Mouse (Mus musculus) C2C12 (cell line): Measurements from ENCODE around the gene Tenm2. TPM values are rescaled to one million over a fixed set of nuclear protein-coding genes. Genes with fewer than 3 reads are reported as not detected.

ENCODE experiments used
- H3K27me3 ChIP-seq: one replicate; pipeline ENCODE4 v1.6.1; 2011; ENCODE audit not compliant: control insufficient read depth, insufficient read depth, insufficient read length
- H3K36me3 ChIP-seq: one replicate; pipeline ENCODE4 v1.6.1; 2011; ENCODE audit not compliant: control insufficient read depth, insufficient read depth
- H3K4me3 ChIP-seq: one replicate; pipeline ENCODE4 v1.5.1; 2011; ENCODE audit warnings: mild to moderate bottlenecking, control low read depth; ENCODE audit not compliant: poor library complexity, insufficient read depth, severe bottlenecking
- H3K79me2 ChIP-seq: one replicate; pipeline ENCODE4 v1.6.1; 2011; ENCODE audit not compliant: control insufficient read depth, insufficient read depth
- H3K79me3 ChIP-seq: one replicate; pipeline ENCODE4 v1.6.1; 2011; ENCODE audit warnings: low read depth, control low read depth
- H3ac ChIP-seq: one replicate; pipeline ENCODE3; 2011; ENCODE audit warnings: low read depth; ENCODE audit not compliant: control insufficient read depth, insufficient read length
- CEBPB ChIP-seq: IDR thresholded peaks from one replicate; pipeline ENCODE4 v1.6.1; 2011; ENCODE audit warnings: low read depth, mild to moderate bottlenecking, control low read depth, moderate library complexity
- CTCF ChIP-seq: IDR thresholded peaks from one replicate; pipeline ENCODE4 v1.5.1; 2011; ENCODE audit not compliant: control insufficient read depth, insufficient read depth, insufficient read length
- FOSL1 ChIP-seq: IDR thresholded peaks from one replicate; pipeline ENCODE4 v1.8.0; 2011; ENCODE audit warnings: mild to moderate bottlenecking, low read length; ENCODE audit not compliant: poor library complexity, insufficient read depth, severe bottlenecking
- MAX ChIP-seq: IDR thresholded peaks from one replicate; pipeline ENCODE4 v1.6.1; 2011; ENCODE audit warnings: mild to moderate bottlenecking, control low read depth
- MYOD1 ChIP-seq: IDR thresholded peaks from one replicate; pipeline ENCODE4 v1.6.1; 2011; ENCODE audit warnings: low read depth; ENCODE audit not compliant: control insufficient read depth, insufficient read length
- MYOG ChIP-seq: IDR thresholded peaks from one replicate; pipeline ENCODE4 v1.6.1; 2011; ENCODE audit not compliant: control insufficient read depth, insufficient read length; ENCODE audit errors: extremely low read depth
- USF1 ChIP-seq: IDR thresholded peaks from one replicate; pipeline ENCODE4 v1.6.1; 2011; ENCODE audit warnings: low read depth, mild to moderate bottlenecking, control low read depth, moderate library complexity
- polyA plus RNA-seq: library from polyadenylated mRNA; unstranded; fragments of >200 nt; fragmentation: generic; extraction: Trizol; gene quantifications from one replicate; pipeline ENCODE4 v1.2.1, GENCODE M21; 2012; ENCODE audit warnings: missing spikeins

The Tenm2 gene
- polyA plus RNA-seq, 1 experiment = not detected

- H3K4me3 ChIP-seq = no peak overlapping the region
- no peak for TF ChIP-seq MYOD1
- no peak for TF ChIP-seq FOSL1
- no peak for TF ChIP-seq CTCF
- no peak for TF ChIP-seq CEBPB
- TF ChIP-seq MYOG = no peak
- no peak for TF ChIP-seq USF1
- no peak for TF ChIP-seq MAX
- H3K27me3 ChIP-seq = no peaks in the 10 kb centered on the region
- H3ac ChIP-seq = no peak overlapping the region
- H3K79me2 ChIP-seq = no peaks in the 10 kb centered on the region
- no peaks in the 10 kb centered on the region for H3K79me3 ChIP-seq
- no peaks in the 10 kb centered on the region for H3K36me3 ChIP-seq
Measured at GRCm38 (mm10) chr11:36341799-36342198, 894.0 kb downstream of the Tenm2 start.

- no peaks in the 10 kb centered on the region for H3K79me2 ChIP-seq
- TF ChIP-seq CTCF (no peak), MAX (no peak), CEBPB (no peak), MYOG (no peak), USF1 (no peak), MYOD1 (no peak), FOSL1 (no peak)
- no peak overlapping the region for H3ac ChIP-seq
- no peak overlapping the region for H3K4me3 ChIP-seq
- H3K27me3 ChIP-seq = no peaks in the 10 kb centered on the region
- H3K36me3 ChIP-seq = no peaks in the 10 kb centered on the region
- no peaks in the 10 kb centered on the region for H3K79me3 ChIP-seq
Measured at GRCm38 (mm10) chr11:36338424-36338823, 897.3 kb downstream of the Tenm2 start.

DNA sequence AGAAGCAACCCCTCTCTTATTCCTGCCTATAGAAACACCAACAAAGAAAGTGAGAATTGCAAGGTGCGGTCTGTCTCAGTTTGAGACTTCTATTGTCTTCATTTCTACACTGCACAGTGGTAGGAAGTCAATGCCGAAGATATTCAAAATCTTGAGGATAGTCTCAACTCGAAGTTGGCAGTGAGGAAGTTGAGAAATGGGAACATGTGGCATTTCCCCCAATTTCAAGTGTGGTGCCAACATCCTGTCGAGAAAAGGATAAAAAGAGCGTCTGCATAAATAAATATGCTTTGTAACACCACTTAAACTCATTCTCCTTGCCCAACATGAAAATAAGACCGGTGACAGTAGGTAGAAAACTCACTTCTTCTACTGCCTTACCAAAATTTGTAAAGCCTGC, 898.7 kb downstream of the Tenm2 start:
- no peaks in the 10 kb centered on the region for H3K36me3 ChIP-seq
- no peaks in the 10 kb centered on the region for H3K79me2 ChIP-seq
- no peak overlapping the region for H3ac ChIP-seq
- no peak overlapping the region for H3K4me3 ChIP-seq
- no peaks in the 10 kb centered on the region for H3K79me3 ChIP-seq
- TF ChIP-seq FOSL1 = no peak
- no peak for TF ChIP-seq USF1
- no peak for TF ChIP-seq MAX
- no peak for TF ChIP-seq CEBPB
- no peak for TF ChIP-seq MYOD1
- no peak for TF ChIP-seq CTCF
- no peak for TF ChIP-seq MYOG
- no peaks in the 10 kb centered on the region for H3K27me3 ChIP-seq

- H3K79me2 ChIP-seq = no peaks in the 10 kb centered on the region
- H3K4me3 ChIP-seq = no peak overlapping the region
- H3K36me3 ChIP-seq = no peaks in the 10 kb centered on the region
- H3ac ChIP-seq = no peak overlapping the region
- TF ChIP-seq USF1 (no peak), MYOG (no peak), CTCF (no peak), FOSL1 (no peak), CEBPB (no peak), MYOD1 (no peak), MAX (no peak)
- no peaks in the 10 kb centered on the region for H3K27me3 ChIP-seq
- H3K79me3 ChIP-seq = no peaks in the 10 kb centered on the region
Measured at GRCm38 (mm10) chr11:36335147-36335546, 900.6 kb downstream of the Tenm2 start.

DNA sequence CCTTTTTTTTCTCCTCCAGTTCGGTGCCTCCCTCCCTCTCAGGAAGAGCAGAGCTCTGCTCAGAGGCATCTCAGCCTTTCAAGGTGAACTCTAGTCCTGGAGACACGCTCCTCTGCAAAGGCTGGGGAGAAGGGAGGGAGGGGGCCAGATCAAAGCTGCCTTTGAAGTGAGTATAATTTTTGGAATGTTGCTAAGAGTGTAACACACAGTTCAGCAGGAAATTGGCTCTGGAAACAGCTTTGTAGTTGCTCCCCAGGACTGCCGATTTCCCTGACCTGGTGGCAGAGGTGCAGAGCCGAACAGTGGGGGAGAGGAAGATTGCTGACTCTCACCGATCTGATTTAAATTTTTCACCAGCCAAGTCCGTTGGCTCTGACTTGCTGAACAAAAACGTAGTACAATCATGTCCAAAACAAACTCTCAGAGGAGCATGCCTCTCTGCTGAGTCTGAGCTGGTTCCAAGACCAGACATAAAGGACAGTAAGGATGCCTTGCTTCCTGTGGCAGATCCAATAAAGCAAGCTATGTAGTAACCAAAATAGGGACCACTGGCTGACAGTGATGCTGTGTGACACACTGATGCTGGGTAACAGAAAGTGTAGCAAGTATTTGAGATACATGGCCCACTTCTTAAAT, 901.5 kb downstream of the Tenm2 start:
- Histone ChIP-seq H3K36me3 (no peaks in the 10 kb centered on the region), H3K4me3 (no peak overlapping the region), H3K79me2 (no peaks in the 10 kb centered on the region), H3ac (no peak overlapping the region), H3K27me3 (no peaks in the 10 kb centered on the region), H3K79me3 (no peaks in the 10 kb centered on the region)
- TF ChIP-seq MYOG (no peak), USF1 (no peak), FOSL1 (no peak), CTCF (no peak), CEBPB (no peak), MYOD1 (no peak), MAX (no peak)

- no peak overlapping the region for H3ac ChIP-seq
- H3K36me3 ChIP-seq = no peaks in the 10 kb centered on the region
- H3K4me3 ChIP-seq = no peak overlapping the region
- H3K79me2 ChIP-seq = no peaks in the 10 kb centered on the region
- no peaks in the 10 kb centered on the region for H3K27me3 ChIP-seq
- H3K79me3 ChIP-seq = no peaks in the 10 kb centered on the region
- no peak for TF ChIP-seq MYOG
- no peak for TF ChIP-seq CTCF
- no peak for TF ChIP-seq CEBPB
- TF ChIP-seq MYOD1 = no peak
- no peak for TF ChIP-seq MAX
- TF ChIP-seq FOSL1 = no peak
- TF ChIP-seq USF1 = no peak
Measured at GRCm38 (mm10) chr11:36332222-36332621, 903.5 kb downstream of the Tenm2 start.
